Mouse (Mus musculus): ENCODE results near the gene Gm21860. TPM values are rescaled to one million over a fixed set of nuclear protein-coding genes. Genes with fewer than 3 reads are reported as not detected.
"Not testable (repeated sequence)": the region's sequence is repeated elsewhere in the genome, so short reads cannot be mapped to it uniquely, and the experiment has no call there.

Gm21860 gene
- polyA plus RNA-seq, 1 experiment from 2014 or later = not detected

- H3K9ac ChIP-seq (ENCODE audit: low read length); H3K36me3 ChIP-seq (ENCODE audit: control insufficient read depth, insufficient read depth, low read length); H3K4me3 ChIP-seq (ENCODE audit: low read depth, low read length); H3K9me3 ChIP-seq (ENCODE audit: control insufficient read depth, low read length); H3K4me2 ChIP-seq (ENCODE audit: low read length); H3K27ac ChIP-seq (ENCODE audit: low read depth); H3K27me3 ChIP-seq (replicated peaks; ENCODE audit: control insufficient read depth, insufficient read depth, low read length); H3K4me1 ChIP-seq (replicated peaks; ENCODE audit: control insufficient read depth, insufficient read depth, low read length): not testable (repeated sequence)
- 72% methylated on average over 15 of the region's 22 CpGs for WGBS
- peak; percentile 55 for DNase-seq (ENCODE audit: low spot score)
- ATAC-seq (replicated peaks; ENCODE audit: low FRiP score, low TSS enrichment, low read depth) = peak; percentile 91
These were observed 35.8 kb downstream of the Gm21860 start for GRCm38 (mm10) chrY:90718583-90719402.

GRCm38 (mm10) chrY:90718021-90718420 lies 36.6 kb downstream of the Gm21860 start:
- not testable (repeated sequence) for H3K27me3 ChIP-seq (replicated peaks; ENCODE audit: control insufficient read depth, insufficient read depth, low read length); H3K36me3 ChIP-seq (ENCODE audit: control insufficient read depth, insufficient read depth, low read length); H3K4me3 ChIP-seq (ENCODE audit: low read depth, low read length); H3K4me1 ChIP-seq (replicated peaks; ENCODE audit: control insufficient read depth, insufficient read depth, low read length); H3K9me3 ChIP-seq (ENCODE audit: control insufficient read depth, low read length); H3K27ac ChIP-seq (ENCODE audit: low read depth); H3K4me2 ChIP-seq (ENCODE audit: low read length); H3K9ac ChIP-seq (ENCODE audit: low read length); DNase-seq (ENCODE audit: low spot score); ATAC-seq (replicated peaks; ENCODE audit: low FRiP score, low TSS enrichment, low read depth)
- WGBS = 87% methylated on average over 9 of the region's 9 CpGs

- not testable (repeated sequence) for DNase-seq (ENCODE audit: low spot score); H3K4me1 ChIP-seq (replicated peaks; ENCODE audit: control insufficient read depth, insufficient read depth, low read length); H3K27ac ChIP-seq (ENCODE audit: low read depth); H3K4me3 ChIP-seq (ENCODE audit: low read depth, low read length); H3K9ac ChIP-seq (ENCODE audit: low read length); ATAC-seq (replicated peaks; ENCODE audit: low FRiP score, low TSS enrichment, low read depth); H3K36me3 ChIP-seq (ENCODE audit: control insufficient read depth, insufficient read depth, low read length); H3K27me3 ChIP-seq (replicated peaks; ENCODE audit: control insufficient read depth, insufficient read depth, low read length); H3K4me2 ChIP-seq (ENCODE audit: low read length); H3K9me3 ChIP-seq (ENCODE audit: control insufficient read depth, low read length)
- 70% methylated on average over 7 of the region's 7 CpGs for WGBS
These were observed 37.1 kb downstream of the Gm21860 start for GRCm38 (mm10) chrY:90717496-90717895.

Other genes starting within 250 kb of the Gm21860 start
- not detected in 2 replicates for gene Gm47283, start 29.9 kb upstream of the Gm21860 start, polyA plus RNA-seq (2014; fragmentation: Nextera tagmentation; extraction: Ambion mirVana)
- not detected in 2 replicates for gene Gm21748, start 84.4 kb upstream of the Gm21860 start, polyA plus RNA-seq (2014; fragmentation: Nextera tagmentation; extraction: Ambion mirVana)

All from intestine, embryonic 14.5 days (tissue).